23 mouse cellular contexts compared by ENCODE assay signal in genomic region chr9:121279216-121279615, GRCm38 (mm10).
"Had no signal": no experiment of that assay in that cellular context is flagged by ENCODE, and none has a peak within 500 bp of the region (broad histone marks: within the 10 kb centered on the region; RNA-seq: fewer than 3 reads in every experiment).

No protein-coding gene starts in this region.

- H3K4me3 ChIP-seq: heart, embryonic 13.5 days; heart, embryonic 15.5 days; hindbrain, embryonic 13.5 days; hindbrain, embryonic 15.5 days; kidney, embryonic 15.5 days; limb, embryonic 13.5 days had no signal

- H3K9me3 ChIP-seq: heart, embryonic 15.5 days; hindbrain, embryonic 15.5 days; limb, embryonic 15.5 days had no signal

- H3K27ac ChIP-seq: heart, embryonic 13.5 days; heart, embryonic 15.5 days; hindbrain, embryonic 13.5 days; hindbrain, embryonic 15.5 days; hindbrain, postnatal 0 days; kidney, embryonic 15.5 days; kidney, postnatal 0 days; limb, embryonic 13.5 days; limb, embryonic 15.5 days; liver, embryonic 12.5 days had no signal

- DNase-seq: gastrocnemius, postnatal 14 days; gastrocnemius, postnatal 36 days; heart, adult 18-20 months; heart, postnatal 14 days; heart, postnatal 36 days; kidney, adult 11 months; kidney, adult 2 months; kidney, adult 9 months; kidney, postnatal 14 days; kidney, postnatal 36 days; layer of hippocampus, adult 9-11 months; layer of hippocampus, postnatal 36 days; left cerebral cortex, postnatal 4 days had no signal

- H3K27me3 ChIP-seq: heart, embryonic 13.5 days; heart, embryonic 15.5 days; hindbrain, embryonic 13.5 days; hindbrain, embryonic 15.5 days; kidney, embryonic 15.5 days; limb, embryonic 13.5 days; limb, embryonic 15.5 days; liver, embryonic 12.5 days had no signal

- H3K36me3 ChIP-seq: heart, embryonic 15.5 days had no signal
